Mouse (Mus musculus) G1E (cell line): ENCODE measurements around the gene Nphs1. TPM values are rescaled to one million over a fixed set of nuclear protein-coding genes. Genes with fewer than 3 reads are reported as not detected.

Experiments used
- ATAC-seq: 2 replicates; pipeline ENCODE4 v1.8.0; 2016; ENCODE audit warnings: mild to moderate bottlenecking; ENCODE audit not compliant: insufficient number of reproducible peaks, poor library complexity, low FRiP score, severe bottlenecking; ENCODE audit errors: extremely low read depth
- DNase-seq: peaks from one replicate; pipeline ENCODE4 v3.0.0; 2012; ENCODE audit warnings: low spot score
- H3K27me3 ChIP-seq: 2 replicates; pipeline ENCODE4 v1.6.1; 2012; ENCODE audit warnings: mild to moderate bottlenecking, low read length, inconsistent platforms; ENCODE audit not compliant: insufficient read depth
- H3K36me3 ChIP-seq: replicated peaks from 2 replicates; pipeline ENCODE3; 2012; ENCODE audit warnings: mild to moderate bottlenecking, inconsistent platforms
- H3K4me1 ChIP-seq: 2 replicates; pipeline ENCODE4 v1.6.1; 2012; ENCODE audit warnings: low read depth, low read length, inconsistent platforms, mixed read lengths; ENCODE audit not compliant: insufficient read depth
- H3K4me3 ChIP-seq: 2 replicates; pipeline ENCODE4 v1.5.1; 2012; ENCODE audit warnings: low read depth, mild to moderate bottlenecking, inconsistent platforms, low read length, moderate library complexity, mixed read lengths
- H3K9me3 ChIP-seq: replicated peaks from 2 replicates; pipeline ENCODE4 v1.6.1; 2012; ENCODE audit warnings: inconsistent platforms
- CTCF ChIP-seq: IDR thresholded peaks from 2 replicates; pipeline ENCODE4 v1.5.1; 2012; ENCODE audit warnings: low read depth, low read length, inconsistent platforms, mixed read lengths
- GATA1 ChIP-seq: IDR thresholded peaks from 2 replicates; pipeline ENCODE4 v1.6.1; 2012; ENCODE audit warnings: borderline replicate concordance, low read length, inconsistent platforms, mixed read lengths
- GATA2 ChIP-seq: IDR thresholded peaks from 2 replicates; pipeline ENCODE4 v1.6.1; 2012; ENCODE audit warnings: low read depth, low read length, inconsistent platforms, borderline replicate concordance
- TAL1 ChIP-seq: conservative IDR thresholded peaks from 2 replicates; pipeline ENCODE4 v1.6.1; 2012; ENCODE audit warnings: low read depth, low read length, inconsistent platforms, mixed read lengths
- polyA plus RNA-seq: library from polyadenylated mRNA; stranded (reverse); fragments of >175 nt; gene quantifications from 2 replicates; pipeline ENCODE4 v1.2.3, GENCODE M21; 2012
- total RNA-seq, 2 experiments: library from RNA; stranded (forward) in 1 of 2; stranded (reverse) in 1 of 2; fragments of 200-1000 nt in 1 of 2; fragments of >200 nt in 1 of 2; fragmentation: Nextera tagmentation in 1 of 2; gene quantifications; 2 replicates each; pipeline ENCODE4 v1.2.3; 2014 to 2017

The Nphs1 gene
- total and polyA plus RNA-seq, 3 experiments = 0.11 TPM; not detected in 2

DNA sequence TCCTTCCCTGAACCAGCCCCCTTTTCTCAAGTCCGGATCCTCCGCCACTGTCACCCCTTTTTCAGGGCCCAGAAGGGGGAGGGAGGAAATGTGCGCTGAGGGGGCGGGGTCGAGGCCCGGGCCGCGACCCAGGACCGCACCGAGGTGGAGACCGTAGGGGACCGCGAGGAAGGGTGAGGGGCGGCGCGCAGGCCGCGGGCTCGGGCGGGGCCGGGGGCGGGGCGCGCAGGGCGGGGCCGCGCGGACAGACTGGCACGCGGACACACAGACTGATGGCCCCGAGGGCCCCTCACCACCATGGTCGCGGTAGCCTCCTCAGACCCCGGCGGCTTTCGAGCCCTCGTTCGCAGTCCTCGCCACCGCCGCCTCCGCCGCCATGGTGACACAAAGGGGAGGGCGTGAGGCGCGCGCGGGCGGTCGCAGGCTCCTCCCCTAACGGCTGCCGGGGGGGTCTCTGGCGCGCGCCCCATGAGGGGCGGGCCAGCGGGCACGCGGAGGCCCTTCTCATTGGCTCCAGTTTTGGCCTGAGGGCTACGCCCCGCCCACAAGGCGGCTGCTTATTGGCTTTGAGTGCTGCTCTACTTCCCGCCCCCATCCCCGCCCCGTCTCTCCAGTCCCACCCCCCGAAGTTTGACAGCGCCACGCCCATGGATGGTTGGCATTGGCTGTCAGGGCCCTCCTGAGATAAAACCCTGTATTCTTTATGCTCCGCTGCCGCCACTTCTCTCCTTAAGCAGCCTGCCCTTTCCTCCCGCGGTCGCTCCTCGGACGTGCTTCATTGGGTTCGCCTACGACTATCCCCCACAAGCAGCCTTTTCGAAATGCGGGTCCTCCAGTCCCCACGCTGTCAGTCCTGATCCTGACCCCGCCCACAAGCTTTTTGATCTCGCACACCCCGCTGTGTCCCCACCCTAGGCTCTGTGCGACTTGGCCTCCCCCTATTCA, 76.8 kb downstream of the Nphs1 start, which contains the start of gene Arhgap33:
Arhgap33 (minus strand) TSS at position 428 of the 945 bp plus-strand sequence.
- Histone ChIP-seq H3K4me1 (peaks cover 33% of the 10 kb centered on the region), H3K36me3 (peaks cover 59% of the 10 kb centered on the region), H3K9me3 (no peaks in the 10 kb centered on the region), H3K27me3 (no peaks in the 10 kb centered on the region), H3K4me3 (peak within 1 kb of the TSS; percentile 82)
- TF ChIP-seq GATA1 = no peak
- no peak for TF ChIP-seq CTCF
- TF ChIP-seq GATA2 = no peak
- no peak for TF ChIP-seq TAL1
- ATAC-seq (peak; percentile 93), DNase-seq (peak; percentile 100)

Other genes with a start within 250 kb of the Nphs1 start
Only the 20 nearest of the 34 such genes appear.
- gene Syne4, start 143.5 kb upstream of the Nphs1 start, total RNA-seq (2014; fragmentation: Nextera tagmentation) = 2.1 and 5.4 TPM in 2 replicates
- gene Syne4, start 143.5 kb upstream of the Nphs1 start, total RNA-seq (2017) = 1.0 and 2.6 TPM in 2 replicates
- gene Syne4, start 143.5 kb upstream of the Nphs1 start, polyA plus RNA-seq = 2.8 and 4.0 TPM in 2 replicates
- 1.3 and 1.6 TPM in 2 replicates for gene E130208F15Rik, start 136.6 kb upstream of the Nphs1 start, total RNA-seq (2014; fragmentation: Nextera tagmentation)
- gene E130208F15Rik, start 136.6 kb upstream of the Nphs1 start, total RNA-seq (2017) = 2.3 and 2.4 TPM in 2 replicates
- 0.49 and 0.85 TPM in 2 replicates for gene E130208F15Rik, start 136.6 kb upstream of the Nphs1 start, polyA plus RNA-seq
- gene Sdhaf1, start 134.4 kb upstream of the Nphs1 start, total RNA-seq (2014; fragmentation: Nextera tagmentation) = 4.1 and 4.3 TPM in 2 replicates
- 8.9 and 11.4 TPM in 2 replicates for gene Sdhaf1, start 134.4 kb upstream of the Nphs1 start, total RNA-seq (2017)
- gene Sdhaf1, start 134.4 kb upstream of the Nphs1 start, polyA plus RNA-seq = 9.2 and 11.7 TPM in 2 replicates
- not detected in 2 replicates for gene Lrfn3, start 95.5 kb upstream of the Nphs1 start, total RNA-seq (2014; fragmentation: Nextera tagmentation)
- 0.11 and 0.12 TPM in 2 replicates for gene Lrfn3, start 95.5 kb upstream of the Nphs1 start, total RNA-seq (2017)
- gene Lrfn3, start 95.5 kb upstream of the Nphs1 start, polyA plus RNA-seq = not detected in 2 replicates
- gene Tyrobp, start 44.6 kb upstream of the Nphs1 start, total RNA-seq (2014; fragmentation: Nextera tagmentation) = 12.9 and 19.6 TPM in 2 replicates
- gene Tyrobp, start 44.6 kb upstream of the Nphs1 start, total RNA-seq (2017) = 92.7 and 101 TPM in 2 replicates
- 4.4 and 12.5 TPM in 2 replicates for gene Tyrobp, start 44.6 kb upstream of the Nphs1 start, polyA plus RNA-seq
- not detected in 2 replicates for gene Hcst, start 38.5 kb upstream of the Nphs1 start, total RNA-seq (2014; fragmentation: Nextera tagmentation)
- gene Hcst, start 38.5 kb upstream of the Nphs1 start, total RNA-seq (2017) = 2.6 and 3.1 TPM in 2 replicates
- gene Hcst, start 38.5 kb upstream of the Nphs1 start, polyA plus RNA-seq = 0.25 and 0.55 TPM in 2 replicates
- 3.0 and 4.5 TPM in 2 replicates for gene Nfkbid, start 36.6 kb upstream of the Nphs1 start, total RNA-seq (2014; fragmentation: Nextera tagmentation)
- gene Nfkbid, start 36.6 kb upstream of the Nphs1 start, total RNA-seq (2017) = 0.98 and 2.1 TPM in 2 replicates
- gene Nfkbid, start 36.6 kb upstream of the Nphs1 start, polyA plus RNA-seq = 4.8 TPM in 2 replicates
- not detected in 2 replicates for gene Aplp1, start 12.8 kb upstream of the Nphs1 start, total RNA-seq (2014; fragmentation: Nextera tagmentation)
- 0.49 TPM in 1 of 2 replicates, not detected in the other for gene Aplp1, start 12.8 kb upstream of the Nphs1 start, total RNA-seq (2017)
- not detected in 2 replicates for gene Aplp1, start 12.8 kb upstream of the Nphs1 start, polyA plus RNA-seq
- not detected in 2 replicates for gene Kirrel2, start 625 bp upstream of the Nphs1 start, total RNA-seq (2014; fragmentation: Nextera tagmentation)
- 0.35 TPM in 1 of 2 replicates, not detected in the other for gene Kirrel2, start 625 bp upstream of the Nphs1 start, total RNA-seq (2017)
- not detected in 2 replicates for gene Kirrel2, start 625 bp upstream of the Nphs1 start, polyA plus RNA-seq
- not detected in 2 replicates for gene Prodh2, start 35.3 kb downstream of the Nphs1 start, total RNA-seq (2014; fragmentation: Nextera tagmentation)
- gene Prodh2, start 35.3 kb downstream of the Nphs1 start, total RNA-seq (2017) = not detected in 2 replicates
- not detected in 2 replicates for gene Prodh2, start 35.3 kb downstream of the Nphs1 start, polyA plus RNA-seq
- gene Arhgap33, start 76.7 kb downstream of the Nphs1 start, total RNA-seq (2014; fragmentation: Nextera tagmentation) = 13.3 and 16.5 TPM in 2 replicates
- 5.0 and 5.3 TPM in 2 replicates for gene Arhgap33, start 76.7 kb downstream of the Nphs1 start, total RNA-seq (2017)
- gene Arhgap33, start 76.7 kb downstream of the Nphs1 start, polyA plus RNA-seq = 40.3 and 51.4 TPM in 2 replicates
- gene Hspb6, start 93.9 kb downstream of the Nphs1 start, total RNA-seq (2014; fragmentation: Nextera tagmentation) = 27.1 and 32.8 TPM in 2 replicates
- 3.9 and 4.9 TPM in 2 replicates for gene Hspb6, start 93.9 kb downstream of the Nphs1 start, total RNA-seq (2017)
- gene Hspb6, start 93.9 kb downstream of the Nphs1 start, polyA plus RNA-seq = 11.2 and 12.1 TPM in 2 replicates
- 18.6 and 20.2 TPM in 2 replicates for gene Proser3, start 94.0 kb downstream of the Nphs1 start, total RNA-seq (2014; fragmentation: Nextera tagmentation)
- 4.2 and 7.4 TPM in 2 replicates for gene Proser3, start 94.0 kb downstream of the Nphs1 start, total RNA-seq (2017)
- gene Proser3, start 94.0 kb downstream of the Nphs1 start, polyA plus RNA-seq = 19.7 and 20.5 TPM in 2 replicates
- gene Lin37, start 101.5 kb downstream of the Nphs1 start, total RNA-seq (2014; fragmentation: Nextera tagmentation) = 82.7 and 119 TPM in 2 replicates
- 20.4 and 24.9 TPM in 2 replicates for gene Lin37, start 101.5 kb downstream of the Nphs1 start, total RNA-seq (2017)
- 66.7 and 78.0 TPM in 2 replicates for gene Lin37, start 101.5 kb downstream of the Nphs1 start, polyA plus RNA-seq
- 16.1 and 42.5 TPM in 2 replicates for gene U2af1l4, start 105.0 kb downstream of the Nphs1 start, total RNA-seq (2014; fragmentation: Nextera tagmentation)
- gene U2af1l4, start 105.0 kb downstream of the Nphs1 start, total RNA-seq (2017) = 62.9 and 74.1 TPM in 2 replicates
- gene U2af1l4, start 105.0 kb downstream of the Nphs1 start, polyA plus RNA-seq = 47.3 and 71.2 TPM in 2 replicates
- 3.9 and 4.4 TPM in 2 replicates for gene Gm49396, start 105.0 kb downstream of the Nphs1 start, total RNA-seq (2014; fragmentation: Nextera tagmentation)
- 4.7 and 5.8 TPM in 2 replicates for gene Gm49396, start 105.0 kb downstream of the Nphs1 start, total RNA-seq (2017)
- gene Gm49396, start 105.0 kb downstream of the Nphs1 start, polyA plus RNA-seq = 2.5 and 2.6 TPM in 2 replicates
- gene Psenen, start 105.3 kb downstream of the Nphs1 start, total RNA-seq (2014; fragmentation: Nextera tagmentation) = 246 and 298 TPM in 2 replicates
- 134 and 142 TPM in 2 replicates for gene Psenen, start 105.3 kb downstream of the Nphs1 start, total RNA-seq (2017)
- 26.1 and 31.8 TPM in 2 replicates for gene Psenen, start 105.3 kb downstream of the Nphs1 start, polyA plus RNA-seq
- 1.8 TPM in 1 of 2 replicates, not detected in the other for gene Igflr1, start 107.1 kb downstream of the Nphs1 start, total RNA-seq (2014; fragmentation: Nextera tagmentation)
- gene Igflr1, start 107.1 kb downstream of the Nphs1 start, total RNA-seq (2017) = 0.70 TPM in 1 of 2 replicates, not detected in the other
- 4.8 and 6.3 TPM in 2 replicates for gene Igflr1, start 107.1 kb downstream of the Nphs1 start, polyA plus RNA-seq
- gene Kmt2b, start 130.4 kb downstream of the Nphs1 start, total RNA-seq (2014; fragmentation: Nextera tagmentation) = 133 and 142 TPM in 2 replicates
- 9.2 and 11.3 TPM in 2 replicates for gene Kmt2b, start 130.4 kb downstream of the Nphs1 start, total RNA-seq (2017)
- gene Kmt2b, start 130.4 kb downstream of the Nphs1 start, polyA plus RNA-seq = 97.4 and 99.2 TPM in 2 replicates
- not detected in 2 replicates for gene Zbtb32, start 140.6 kb downstream of the Nphs1 start, total RNA-seq (2014; fragmentation: Nextera tagmentation)
- 0.05 and 0.58 TPM in 2 replicates for gene Zbtb32, start 140.6 kb downstream of the Nphs1 start, total RNA-seq (2017)
- 0.23 and 0.30 TPM in 2 replicates for gene Zbtb32, start 140.6 kb downstream of the Nphs1 start, polyA plus RNA-seq